Mouse (Mus musculus): Measurements from ENCODE around the gene Xaf1.
A peak's percentile ranks its signal among the peaks of the same experiment; 100 is the strongest.

Gene Xaf1

DNA sequence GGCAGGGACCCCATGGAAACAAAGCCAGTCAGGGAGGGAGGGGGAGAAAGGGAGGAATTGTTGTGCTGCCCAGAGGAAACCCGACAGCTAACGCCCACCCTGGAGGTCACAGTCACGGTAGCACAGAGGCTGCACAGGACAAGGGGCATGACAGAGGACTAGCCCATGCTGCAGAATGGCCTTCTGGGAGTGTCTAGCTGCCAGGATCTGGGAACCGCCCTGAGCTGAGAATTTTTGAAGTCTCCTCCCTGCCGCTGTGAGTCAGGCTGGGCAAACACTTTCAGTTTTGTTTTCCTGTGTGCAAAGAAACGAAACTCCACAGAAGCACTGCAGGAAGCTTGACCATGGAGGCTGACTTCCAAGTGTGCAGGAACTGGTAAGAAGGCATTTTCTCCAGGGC is at the start of gene Xaf1:
Gene Xaf1, plus strand, starts transcription at position 296 of the 400 bp plus-strand sequence.
- peak; percentile 57 for DNase-seq

DNA sequence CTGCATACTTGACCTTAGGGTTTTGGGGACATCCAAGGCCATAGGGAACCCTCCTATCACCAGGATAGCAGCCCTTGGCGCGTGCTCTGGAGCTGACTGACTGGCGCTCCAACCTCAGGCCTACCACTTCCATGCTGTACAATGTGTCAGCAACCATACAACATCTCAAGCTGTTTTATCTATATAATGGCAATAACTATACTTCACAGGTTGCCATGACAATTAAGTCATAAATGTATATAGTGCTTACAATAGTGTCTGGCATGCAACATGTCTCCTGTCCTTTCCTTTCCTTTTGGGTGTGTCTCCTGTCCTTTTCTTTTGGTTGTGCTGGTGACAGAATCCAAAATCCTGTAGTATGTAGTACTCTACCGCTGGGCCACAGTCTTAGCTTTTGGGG is 45.8 kb upstream of the Xaf1 start:
- DNase-seq, result no peak

DNA sequence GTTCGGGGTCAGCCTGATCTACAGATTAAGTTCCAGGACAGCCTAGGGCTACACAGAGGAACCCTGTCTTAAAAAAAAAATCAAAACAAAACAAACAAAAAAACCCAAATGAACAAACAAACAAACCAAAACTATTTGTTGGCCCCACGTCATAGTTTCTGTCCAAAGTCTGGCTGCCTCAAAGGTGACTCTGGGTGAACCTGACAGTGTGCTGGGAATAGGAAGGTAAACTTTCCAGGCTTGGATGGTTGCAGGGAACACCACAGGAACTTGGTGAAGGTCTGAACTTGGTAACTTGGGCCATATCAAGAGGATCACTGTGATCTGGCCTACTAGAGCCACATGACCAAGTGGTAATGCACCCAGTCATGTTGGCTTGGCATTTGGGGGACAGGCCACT is 45.0 kb upstream of the Xaf1 start:
- DNase-seq, result no peak

DNA sequence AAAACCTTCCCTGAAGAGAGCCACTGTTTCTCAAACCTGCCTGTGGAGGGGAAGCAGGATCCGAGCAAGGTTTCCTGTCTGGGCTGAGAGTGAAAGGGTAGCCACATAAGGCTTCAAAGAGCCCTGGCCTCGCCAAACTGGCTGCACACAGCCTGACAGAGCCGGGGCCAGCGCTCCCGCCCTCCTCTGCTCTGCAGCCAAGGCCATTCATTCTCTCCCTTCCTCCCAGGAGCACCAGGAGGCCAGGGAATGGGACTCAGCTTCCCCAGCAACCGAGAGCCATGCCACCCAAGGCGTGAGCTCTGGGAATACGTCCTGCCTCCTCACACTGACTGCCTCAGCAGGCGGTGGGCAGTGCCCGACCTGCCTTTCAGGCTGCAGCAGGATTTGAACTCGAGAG is 35.9 kb upstream of the Xaf1 start:
- DNase-seq, result no peak

DNA sequence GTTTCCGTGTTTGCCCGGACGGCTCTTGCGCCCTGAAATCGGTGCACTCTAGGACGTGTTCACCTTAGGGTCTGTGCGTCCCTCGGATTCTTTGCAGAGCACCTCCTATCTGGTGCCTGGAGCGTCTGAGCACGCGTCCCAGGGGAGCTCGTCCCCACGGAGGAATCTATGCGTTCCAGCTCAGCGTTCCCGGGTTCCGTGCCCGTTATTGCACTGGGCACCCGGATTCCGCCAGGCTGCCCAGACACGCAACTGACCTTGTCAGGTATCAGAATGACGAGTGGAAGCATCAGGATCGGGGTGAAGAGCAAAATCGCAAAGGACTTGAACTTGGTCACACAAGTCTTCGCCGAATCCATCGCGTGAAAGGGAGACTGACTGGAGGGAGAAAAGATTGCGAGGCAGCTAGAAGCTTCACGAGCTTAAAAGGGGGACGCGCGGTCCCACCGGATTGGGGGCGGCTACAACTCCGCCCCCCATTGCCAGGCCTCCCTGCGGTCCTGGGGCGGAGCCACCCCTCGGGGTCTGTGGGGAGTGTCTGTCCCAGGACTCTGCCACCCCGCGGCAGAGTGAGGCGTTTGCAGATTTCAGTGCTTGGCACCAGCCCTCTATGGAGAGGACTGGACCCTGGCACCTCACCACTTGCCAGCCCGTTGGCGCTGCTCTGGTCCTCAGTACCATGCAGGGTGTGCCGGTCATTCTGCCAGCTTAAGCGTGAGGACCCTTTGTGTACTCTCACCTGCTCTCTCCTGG is 35.0 kb upstream of the Xaf1 start:
- DNase-seq, result peak; percentile 59

DNA sequence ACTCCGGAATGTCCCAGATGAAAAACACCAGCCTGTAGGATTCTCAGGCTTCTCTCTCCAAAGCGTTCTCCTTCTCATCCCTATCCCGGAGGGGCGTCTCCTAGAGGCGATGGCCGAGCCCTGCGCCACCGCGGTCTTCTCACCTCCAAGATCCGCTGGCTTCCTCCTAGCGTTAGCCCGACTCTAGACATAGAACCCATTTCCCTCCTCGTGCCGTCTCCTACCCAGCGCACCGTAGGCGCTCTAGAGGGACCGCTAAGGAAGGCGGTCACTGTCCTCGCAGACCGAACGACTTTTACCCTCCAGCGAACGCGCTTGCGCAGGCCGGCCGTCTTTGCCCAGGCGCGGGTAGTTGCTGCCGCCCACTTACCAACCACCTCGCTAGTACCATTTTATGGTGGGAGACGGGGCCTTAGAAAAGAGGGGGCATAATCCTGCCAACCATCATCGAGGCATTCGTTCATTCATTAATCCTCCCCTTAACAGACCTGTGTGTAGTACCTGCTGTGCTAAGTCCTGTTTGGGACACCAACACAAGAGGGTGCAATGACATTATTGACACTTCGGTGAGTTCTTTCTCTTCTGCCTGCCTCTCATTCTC is 34.4 kb upstream of the Xaf1 start, which contains the start of gene Slc13a5:
Gene Slc13a5, minus strand, starts transcription at position 263 of the 601 bp plus-strand sequence.
- peak; percentile 30 for DNase-seq

DNA sequence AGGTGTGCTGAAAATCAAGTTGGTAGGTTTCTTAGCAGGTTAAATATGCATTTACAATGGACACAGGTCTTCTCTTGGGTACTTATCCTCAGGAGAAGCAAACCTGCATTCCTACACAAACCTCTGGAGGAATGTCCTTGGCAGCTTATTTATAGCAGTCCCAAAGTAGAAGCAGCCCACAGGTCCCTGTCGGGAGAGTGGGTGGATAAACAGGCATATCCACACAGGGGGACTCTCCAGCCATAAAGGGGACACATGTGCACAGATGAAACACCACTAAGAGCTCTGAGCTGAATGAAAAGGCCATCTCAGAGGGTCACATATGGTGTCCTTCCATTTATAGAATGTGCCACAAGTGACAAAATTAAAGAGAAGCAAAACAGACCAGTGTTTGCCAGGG is 29.7 kb upstream of the Xaf1 start:
- DNase-seq, result no peak

DNA sequence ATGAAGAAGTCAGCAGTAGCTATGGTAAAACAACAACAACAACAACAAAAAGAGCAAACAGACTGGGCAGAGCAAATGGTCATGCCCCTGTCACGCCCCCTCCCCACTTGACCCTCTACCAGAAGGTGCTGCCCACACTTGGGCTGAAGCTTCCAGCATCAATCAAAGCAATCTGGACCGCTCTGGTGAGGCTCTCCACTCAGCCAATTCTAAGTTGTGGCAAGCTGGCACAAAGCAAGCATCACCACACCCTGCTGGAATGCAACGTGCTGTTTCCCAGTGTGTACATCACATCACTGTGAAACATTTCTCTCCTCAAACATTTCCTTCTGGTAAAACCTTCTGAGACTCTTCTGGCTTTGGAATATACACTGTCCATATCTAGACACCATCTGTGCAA is 28.1 kb upstream of the Xaf1 start:
- no peak for DNase-seq

DNA sequence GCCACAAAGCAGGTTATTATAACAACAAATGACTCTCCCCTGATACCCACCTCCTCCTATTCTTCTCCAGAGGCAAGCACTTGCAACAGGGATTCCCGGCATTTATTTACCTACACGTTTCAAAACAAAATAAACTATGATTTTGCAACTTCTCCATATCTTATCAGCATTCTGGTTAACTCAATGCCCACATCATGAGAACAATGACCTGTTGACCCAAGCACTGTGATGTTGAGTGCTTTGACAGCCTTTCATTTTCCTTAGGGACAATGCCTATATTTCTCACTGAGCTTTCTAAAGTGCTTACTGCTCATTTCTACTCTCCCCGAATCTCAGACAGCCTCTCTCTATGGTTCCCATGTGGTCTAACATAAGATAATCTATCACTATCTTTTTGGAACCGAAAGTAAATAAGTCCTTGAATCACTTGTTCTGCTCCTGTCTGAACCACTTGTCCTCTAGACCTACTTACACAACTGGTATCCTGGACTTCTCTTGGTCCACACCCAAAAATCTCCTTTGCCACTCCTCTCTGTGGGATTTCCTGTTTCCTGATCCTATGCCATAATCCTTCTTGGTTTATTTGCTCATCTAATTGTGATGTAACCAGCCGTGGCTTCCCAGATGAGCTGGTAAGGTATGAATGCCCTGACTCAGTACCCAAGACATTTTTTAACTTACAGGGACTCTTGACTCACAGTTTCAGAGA is 20.1 kb upstream of the Xaf1 start:
- DNase-seq, result no peak

DNA sequence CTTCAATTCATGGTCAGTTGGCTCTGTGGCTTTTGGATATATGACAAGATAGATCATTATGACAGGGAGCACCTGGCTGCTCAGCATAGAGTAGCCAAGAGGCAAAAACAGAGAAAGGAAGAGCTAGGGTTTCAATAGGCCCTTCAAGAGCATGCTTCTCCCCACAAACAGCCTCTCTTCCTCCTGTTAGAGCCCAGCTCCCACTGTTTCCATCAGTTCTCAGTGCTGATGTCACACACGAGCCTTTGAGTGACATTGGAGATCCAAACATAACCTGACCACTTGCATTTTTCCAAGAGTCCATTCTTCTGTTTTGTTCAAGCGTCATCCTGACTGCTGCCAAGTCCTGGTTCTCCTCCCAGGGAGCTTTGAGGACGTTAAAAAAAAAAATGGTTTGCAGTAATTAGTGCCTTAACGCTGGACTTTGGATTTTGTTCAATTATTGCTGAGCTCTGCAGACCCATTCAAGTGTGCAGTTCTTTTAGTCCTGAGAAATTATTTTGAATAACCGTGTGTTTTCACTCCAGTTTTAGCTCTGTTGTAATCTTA is 19.5 kb upstream of the Xaf1 start:
- peak; percentile 23 for DNase-seq

DNA sequence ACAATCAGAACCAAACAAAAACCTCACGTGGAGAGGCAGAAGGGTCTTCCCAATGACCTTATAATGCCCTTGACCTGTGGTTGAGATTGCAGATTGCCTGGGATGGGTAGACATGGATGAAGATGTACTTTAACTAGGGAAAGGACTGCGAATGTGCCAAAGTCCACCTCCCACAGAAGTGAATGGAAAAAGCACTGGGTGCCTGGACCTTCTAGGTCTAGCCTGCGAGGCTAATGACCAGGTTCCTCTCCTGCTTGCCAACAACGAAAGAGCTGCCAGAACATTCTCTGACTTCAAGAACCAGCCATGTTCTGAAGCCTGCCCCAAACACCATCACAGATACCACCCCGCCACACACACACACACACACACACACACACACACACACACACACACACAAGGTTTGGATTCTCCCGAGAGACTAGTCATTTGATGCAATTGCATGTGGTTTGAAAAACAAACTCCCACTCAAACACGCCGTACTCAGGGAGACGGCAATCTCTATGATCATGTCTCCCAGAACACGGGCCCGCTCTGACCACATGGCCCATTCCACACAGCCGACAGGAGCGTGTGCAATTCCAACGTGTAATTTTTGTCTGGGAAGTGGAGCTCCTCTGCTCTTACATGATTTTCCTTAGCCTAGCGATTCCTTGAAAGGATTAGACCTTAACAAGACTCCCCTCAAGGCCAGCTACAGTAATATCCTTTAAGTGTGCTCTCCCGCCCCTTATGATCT is 17.8 kb upstream of the Xaf1 start:
- peak; percentile 14 for DNase-seq

DNA sequence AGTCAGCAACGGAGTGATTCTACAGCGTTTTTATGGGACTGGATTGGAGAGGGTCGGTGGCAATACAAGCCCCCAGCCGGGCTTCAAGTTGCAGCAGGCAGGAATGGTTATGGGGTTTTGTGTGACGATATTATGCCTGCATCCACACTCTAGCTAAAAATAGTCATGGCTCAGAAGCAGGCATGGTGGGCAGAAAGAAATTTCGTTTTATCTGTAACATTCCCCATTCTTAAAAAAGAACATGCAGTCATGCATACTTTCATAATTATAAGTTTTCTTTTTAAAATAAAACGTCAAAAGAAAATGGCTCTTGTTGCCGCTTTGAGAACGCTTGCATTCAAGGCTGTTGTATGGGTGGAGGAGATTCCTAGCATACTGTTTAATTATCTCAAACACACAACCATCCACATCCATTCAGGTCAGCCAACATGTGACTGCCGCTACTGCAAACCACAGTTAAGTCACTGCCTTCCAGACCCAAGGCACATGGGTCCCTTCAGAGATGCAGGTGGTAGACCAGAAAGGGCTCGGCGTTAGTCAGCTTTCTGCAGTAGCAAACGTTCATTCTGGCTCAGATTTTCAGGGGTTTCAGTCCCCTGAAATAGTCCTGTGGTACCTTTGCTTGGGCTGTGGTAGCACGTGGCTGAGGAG is 16.8 kb upstream of the Xaf1 start:
- no peak for DNase-seq

DNA sequence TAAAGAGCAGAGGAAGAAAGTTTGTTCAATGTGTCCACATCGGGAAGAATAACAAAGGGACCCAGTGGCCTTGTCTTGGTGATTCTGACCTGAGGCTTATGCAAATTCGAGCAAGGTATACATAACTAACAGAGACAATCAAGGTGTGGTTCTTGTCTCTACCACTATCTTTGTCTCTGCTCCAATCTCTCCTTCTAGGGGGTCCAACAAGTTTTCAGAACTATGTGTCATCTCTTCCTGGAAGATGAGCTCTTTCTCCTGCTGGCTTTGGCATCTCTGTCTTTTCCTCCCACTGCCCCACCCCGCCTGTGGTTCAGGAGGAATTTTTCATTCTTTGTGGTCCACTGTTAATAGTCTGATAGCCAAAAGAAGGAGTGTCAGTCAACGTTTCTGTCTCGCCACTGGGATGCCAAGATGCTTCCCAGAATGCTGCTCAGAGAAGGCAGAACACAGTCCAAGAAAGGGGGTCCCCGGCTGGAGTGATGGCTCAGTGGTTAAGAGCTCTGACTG is 15.4 kb upstream of the Xaf1 start:
- DNase-seq, result no peak

DNA sequence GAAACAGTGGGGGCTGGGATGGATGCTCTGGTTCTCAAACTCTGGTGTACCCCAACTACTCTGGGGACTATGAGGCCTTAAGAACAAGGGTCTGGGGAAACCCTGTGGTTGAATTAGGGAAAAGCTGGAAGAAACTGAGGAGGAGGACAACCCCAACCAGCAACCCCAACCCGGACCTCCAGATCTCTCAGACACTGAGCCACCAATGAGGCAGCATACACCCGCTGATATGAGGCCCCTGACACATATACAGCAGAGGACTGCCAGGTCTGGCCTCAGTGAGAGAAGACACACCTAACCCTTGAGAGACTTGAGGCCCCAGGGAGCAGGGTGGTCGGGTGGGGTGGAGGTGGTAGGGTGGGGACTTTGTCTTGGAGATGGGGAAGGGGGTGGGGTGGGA is 14.8 kb upstream of the Xaf1 start:
- DNase-seq, result no peak

DNA sequence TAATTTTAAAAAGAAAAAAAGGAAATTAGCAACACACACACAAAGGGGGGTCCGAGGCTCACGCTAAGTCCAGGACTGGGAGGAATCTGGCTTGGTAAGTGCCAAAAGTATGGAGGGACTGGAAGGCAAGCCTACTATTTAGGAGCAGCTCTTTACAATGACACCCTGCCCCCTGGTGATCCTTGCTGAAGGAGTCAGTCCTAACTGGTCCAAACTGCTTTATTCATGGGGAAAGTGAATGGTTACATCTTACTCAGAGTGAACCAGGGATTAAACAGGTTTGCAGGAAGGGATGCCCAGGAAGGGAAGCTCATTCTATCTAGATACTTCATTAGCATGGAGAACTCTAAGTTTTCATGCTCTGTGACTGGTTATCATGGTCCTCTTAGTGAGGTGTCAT is 14.3 kb upstream of the Xaf1 start:
- DNase-seq, result no peak

DNA sequence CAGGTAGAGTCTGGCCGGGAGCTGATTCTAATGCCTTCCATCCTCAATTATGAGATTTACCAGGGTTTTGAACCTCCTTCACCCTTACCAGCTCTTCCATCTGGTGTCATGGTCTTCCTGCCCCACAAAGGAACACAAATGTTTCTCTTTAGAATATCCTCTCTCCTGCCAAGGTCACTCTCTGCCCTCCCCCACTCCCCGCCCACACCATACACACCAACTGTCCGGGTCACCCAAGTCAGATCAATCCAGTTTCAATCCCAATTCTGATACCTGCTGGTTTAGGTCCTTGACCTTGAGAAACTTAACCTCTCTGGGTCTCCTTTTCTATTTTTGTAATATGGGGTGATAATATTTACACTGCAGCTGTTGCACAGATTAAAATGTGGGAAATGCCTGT is 13.9 kb upstream of the Xaf1 start:
- DNase-seq, result no peak

DNA sequence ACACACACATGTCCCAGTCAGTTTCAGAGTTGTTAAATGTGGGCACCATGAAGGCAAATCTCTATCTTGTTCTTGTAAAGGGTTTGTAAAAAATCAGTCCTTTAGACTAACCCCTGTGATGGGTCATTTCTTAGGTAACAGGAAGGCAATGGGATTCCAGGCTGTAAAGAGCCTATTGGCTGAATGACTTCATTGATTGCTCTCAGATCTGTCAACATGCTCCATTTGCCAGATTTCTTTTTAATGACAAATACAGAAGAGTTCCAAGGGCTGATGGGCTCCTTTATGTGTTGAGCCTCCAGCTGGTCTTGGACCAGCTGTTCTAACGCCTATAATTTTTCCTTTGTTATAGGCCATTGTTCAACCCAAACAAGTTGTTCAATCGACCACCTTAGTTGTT is 8.3 kb upstream of the Xaf1 start:
- DNase-seq, result no peak

DNA sequence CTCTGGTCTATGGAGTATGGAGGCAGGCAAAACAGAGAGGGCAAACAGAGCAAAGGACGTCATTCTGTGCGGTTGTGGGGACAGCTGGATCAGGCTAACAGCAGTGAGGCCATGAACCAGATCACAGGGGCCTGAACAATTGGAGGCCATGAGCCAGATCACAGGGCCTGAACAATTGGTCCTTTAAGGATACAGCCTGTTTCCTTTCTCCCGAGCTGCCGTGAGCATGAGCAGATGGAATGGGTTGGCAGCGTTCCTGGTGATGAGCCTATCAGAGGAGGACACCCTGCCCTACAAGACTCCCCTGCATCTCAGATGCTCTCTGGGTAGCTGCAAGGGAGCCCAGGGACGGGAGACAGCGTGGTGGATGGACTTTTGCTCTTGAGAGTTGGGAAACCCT is 801 bp downstream of the Xaf1 start:
- DNase-seq, result peak; percentile 17

DNA sequence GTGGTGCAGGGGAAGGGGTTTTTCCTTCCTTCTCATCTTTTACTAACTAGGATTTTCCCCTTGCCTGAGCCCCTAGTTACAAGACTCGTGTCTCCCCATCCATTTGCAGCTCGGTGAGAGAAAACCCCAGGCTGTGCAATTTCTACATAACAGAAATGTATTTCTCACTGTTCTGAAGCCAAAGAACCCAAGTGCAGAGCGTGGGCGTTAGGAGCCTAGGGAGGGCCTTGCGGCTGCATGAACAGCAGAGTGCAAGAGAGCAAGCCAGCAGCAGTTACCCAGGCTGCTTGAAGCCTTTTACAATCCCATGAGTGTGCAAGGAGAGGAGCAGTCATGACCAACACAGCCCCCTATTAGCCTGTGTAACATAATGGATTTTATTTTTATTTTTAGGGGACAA is 6.0 kb downstream of the Xaf1 start:
- no peak for DNase-seq

DNA sequence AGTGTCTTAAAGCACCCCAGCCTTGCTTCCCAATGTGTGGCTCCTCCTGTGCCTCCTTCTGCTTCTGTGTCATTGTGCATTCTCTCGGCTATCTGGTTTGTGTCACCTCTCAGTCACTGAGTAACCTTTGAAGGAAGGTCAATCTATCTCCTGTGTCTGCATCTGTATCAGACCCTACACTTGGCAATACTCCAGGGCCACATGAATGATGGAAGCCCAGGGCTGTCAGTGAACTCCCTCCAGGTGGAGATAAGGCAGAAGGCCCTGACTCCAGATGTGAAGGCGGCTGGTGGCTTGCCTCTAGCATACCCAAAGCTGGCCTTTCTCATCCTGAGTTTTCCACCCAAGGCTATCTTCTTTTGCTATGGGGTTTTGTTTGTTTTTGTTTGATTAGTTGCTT is 7.6 kb downstream of the Xaf1 start:
- DNase-seq, result no peak

DNA sequence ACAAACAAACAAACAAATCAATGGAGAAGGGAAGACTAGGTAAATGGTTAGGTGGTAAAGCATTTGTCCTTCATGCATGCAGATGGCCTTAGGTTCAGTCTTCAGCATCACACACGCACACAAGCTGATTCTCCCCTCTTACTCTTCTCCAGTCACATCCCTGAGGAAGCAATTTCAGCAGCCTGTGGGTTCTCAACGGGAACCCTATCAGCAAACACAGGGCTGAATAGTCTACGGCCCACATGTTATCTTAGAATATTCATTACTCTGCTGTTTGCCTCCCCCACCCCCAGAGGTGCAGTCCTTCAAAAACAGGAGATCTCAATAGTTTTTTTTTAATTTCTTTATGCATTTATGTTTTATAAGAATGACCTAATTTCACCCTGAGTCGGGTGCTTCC is 9.1 kb downstream of the Xaf1 start:
- no peak for DNase-seq

DNA sequence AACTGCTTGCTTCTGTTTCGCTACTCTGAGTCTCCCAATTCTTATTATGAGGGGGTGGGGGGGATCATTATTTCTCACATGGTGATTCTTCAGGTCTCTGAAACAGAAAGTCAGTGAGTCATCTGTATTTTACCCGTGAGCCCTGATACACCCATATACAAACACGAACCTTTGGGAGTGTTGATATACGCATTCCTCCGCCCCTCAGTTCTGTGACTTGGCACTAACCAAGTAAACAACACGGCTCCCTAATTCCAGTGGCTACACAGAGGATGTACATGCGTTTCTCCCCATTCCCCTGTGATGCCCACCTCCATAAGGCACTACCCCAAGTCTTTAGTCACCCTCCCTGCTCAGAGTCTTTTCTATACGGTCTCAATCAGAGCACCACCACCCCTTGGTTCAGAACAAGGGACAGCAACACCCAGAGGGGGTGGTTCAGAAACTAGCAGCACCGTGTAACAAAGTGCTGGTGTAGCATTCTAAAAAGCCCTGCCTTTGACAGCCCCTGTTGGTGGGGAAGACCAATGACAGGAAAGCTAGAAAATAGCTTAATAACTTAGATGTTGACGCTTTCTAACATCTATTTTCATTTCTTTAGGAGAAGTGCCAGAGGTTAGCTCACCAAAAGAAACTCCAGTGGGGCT is 10.0 kb downstream of the Xaf1 start:
- DNase-seq, result no peak

All from kidney, adult 18-20 months (tissue).